Mouse (Mus musculus) MEL (cell line): ENCODE measurements at regions not wholly inside any gene's neighbourhood (a gene's known extent, or its start where the extent isn't known, plus 50 kb on each side); places are given as distances from the start of the nearest gene placed in this dataset.

Experiments used
- CHD1 ChIP-seq: IDR thresholded peaks from 2 replicates; pipeline ENCODE4 v1.6.1; 2012; ENCODE audit warnings: low read depth, mild to moderate bottlenecking, inconsistent platforms, low read length, improper control_type of control experiment
- CHD2 ChIP-seq: IDR thresholded peaks from 2 replicates; pipeline ENCODE4 v1.6.1; 2011; ENCODE audit warnings: low read length, improper control_type of control experiment
- CTCF ChIP-seq, 3 experiments: IDR thresholded peaks in 2 of 3; conservative IDR thresholded peaks in 1 of 3; 2 replicates each; pipeline ENCODE4 v1.5.1; 2011 to 2012; ENCODE audit warnings: low read length in 3 of 3, low read depth in 2 of 3, mild to moderate bottlenecking in 2 of 3, improper control_type of control experiment in 1 of 3, inconsistent platforms in 1 of 3, mixed read lengths in 1 of 3, moderate library complexity in 1 of 3; ENCODE audit not compliant: control insufficient read depth in 1 of 3, insufficient read depth in 1 of 3, poor library complexity in 1 of 3, severe bottlenecking in 1 of 3
- ELF1 ChIP-seq: IDR thresholded peaks from 2 replicates; pipeline ENCODE4 v1.6.1; 2014; ENCODE audit warnings: low read depth, mild to moderate bottlenecking, inconsistent platforms, low read length, improper control_type of control experiment, moderate library complexity
- GATA1 ChIP-seq: IDR thresholded peaks from 2 replicates; pipeline ENCODE4 v1.6.1; 2011; ENCODE audit warnings: low read depth, low read length, improper control_type of control experiment
- USF1 ChIP-seq: IDR thresholded peaks from 2 replicates; pipeline ENCODE4 v1.6.1; 2014; ENCODE audit warnings: low read depth, mild to moderate bottlenecking, inconsistent platforms, low read length, improper control_type of control experiment, moderate library complexity

DNA sequence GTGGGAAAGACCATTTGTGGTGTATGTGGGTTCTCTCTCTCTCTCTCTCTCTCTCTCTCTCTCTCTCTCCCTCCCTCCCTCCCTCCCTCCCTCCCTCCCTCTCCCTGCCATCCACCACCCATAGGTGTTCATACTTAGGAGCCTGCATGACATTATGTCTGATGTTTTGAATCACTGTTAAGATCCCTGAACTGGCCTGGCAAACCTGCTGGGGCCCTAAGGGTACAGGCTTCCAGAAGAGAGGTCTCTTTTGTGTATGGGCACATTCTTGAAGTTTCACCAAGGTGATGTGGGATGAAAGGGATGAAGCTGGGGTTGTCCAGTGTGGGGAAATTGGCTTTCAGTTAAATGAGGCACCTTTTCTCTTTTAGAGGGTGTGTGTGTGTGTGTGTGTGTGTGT lies 384.2 kb downstream of the Mllt3 start:
- TF ChIP-seq CHD2, result no peak
- no peak for TF ChIP-seq USF1
- TF ChIP-seq GATA1, result no peak
- TF ChIP-seq CTCF (IDR thresholded peaks at IDR 0.05 in 2 of 3, conservative IDR thresholded peaks at IDR 0.05 in 1 of 3; ENCODE audit: control insufficient read depth in 1 of 3, insufficient read depth in 1 of 3, low read depth in 2 of 3, low read length in 3 of 3, poor library complexity in 1 of 3, severe bottlenecking in 1 of 3), result no peak
- no peak for TF ChIP-seq CHD1
- TF ChIP-seq ELF1, result no peak
